Mouse (Mus musculus): ENCODE data around the gene Bcl11b.

Gene Bcl11b

GRCm38 (mm10) chr12:107888646-107889045 is 114.8 kb downstream of the Bcl11b start:
- no peak for DNase-seq (ENCODE audit: low spot score)

GRCm38 (mm10) chr12:107888049-107888448 is 115.4 kb downstream of the Bcl11b start:
- no peak for DNase-seq (ENCODE audit: low spot score)

DNA sequence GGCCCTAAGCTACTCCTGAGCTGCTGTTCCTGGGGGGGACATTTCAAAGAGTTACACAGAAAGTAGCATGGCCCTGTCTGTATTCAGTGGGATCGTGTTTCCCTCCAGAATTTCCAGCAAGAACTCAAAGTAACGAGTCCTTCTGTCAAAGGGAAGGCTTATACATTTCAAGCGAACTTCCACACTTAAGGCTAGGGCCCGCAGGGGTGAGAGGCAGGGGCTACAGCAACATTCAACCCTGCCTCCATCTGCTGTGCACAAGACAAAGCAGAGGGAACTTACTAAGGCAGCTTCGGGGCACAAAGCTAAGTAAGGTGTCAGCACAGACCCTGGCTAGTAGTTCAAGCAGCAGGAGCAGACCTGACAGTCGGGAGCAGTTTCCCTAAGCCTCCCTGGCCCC is 115.8 kb downstream of the Bcl11b start:
- no peak for DNase-seq (ENCODE audit: low spot score)

GRCm38 (mm10) chr12:107884330-107885065 is 118.9 kb downstream of the Bcl11b start:
- DNase-seq (ENCODE audit: low spot score), result no peak

DNA sequence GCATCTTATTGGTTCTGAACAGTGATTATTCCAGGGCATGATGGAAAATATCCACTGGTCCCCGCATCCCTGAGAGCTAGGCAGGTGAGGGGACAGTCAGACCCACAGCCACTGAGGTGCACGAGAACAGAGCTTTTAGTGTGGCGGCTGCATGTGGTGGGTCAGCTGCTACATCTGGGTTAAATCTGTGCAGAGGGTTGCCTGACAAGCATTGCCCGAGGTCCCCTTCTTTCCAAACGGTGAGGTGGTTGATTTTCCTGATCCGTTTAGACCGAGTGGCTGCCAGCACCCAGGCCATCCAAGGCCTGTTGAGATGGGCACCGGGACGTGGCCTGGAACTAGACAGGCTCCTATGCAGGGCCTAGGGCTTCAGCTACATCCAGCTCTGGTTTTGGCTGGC is 121.7 kb downstream of the Bcl11b start:
- no peak for DNase-seq (ENCODE audit: low spot score)

- DNase-seq (ENCODE audit: low spot score), result no peak
Observed at GRCm38 (mm10) chr12:107880748-107881147, 122.7 kb downstream of the Bcl11b start.

DNA sequence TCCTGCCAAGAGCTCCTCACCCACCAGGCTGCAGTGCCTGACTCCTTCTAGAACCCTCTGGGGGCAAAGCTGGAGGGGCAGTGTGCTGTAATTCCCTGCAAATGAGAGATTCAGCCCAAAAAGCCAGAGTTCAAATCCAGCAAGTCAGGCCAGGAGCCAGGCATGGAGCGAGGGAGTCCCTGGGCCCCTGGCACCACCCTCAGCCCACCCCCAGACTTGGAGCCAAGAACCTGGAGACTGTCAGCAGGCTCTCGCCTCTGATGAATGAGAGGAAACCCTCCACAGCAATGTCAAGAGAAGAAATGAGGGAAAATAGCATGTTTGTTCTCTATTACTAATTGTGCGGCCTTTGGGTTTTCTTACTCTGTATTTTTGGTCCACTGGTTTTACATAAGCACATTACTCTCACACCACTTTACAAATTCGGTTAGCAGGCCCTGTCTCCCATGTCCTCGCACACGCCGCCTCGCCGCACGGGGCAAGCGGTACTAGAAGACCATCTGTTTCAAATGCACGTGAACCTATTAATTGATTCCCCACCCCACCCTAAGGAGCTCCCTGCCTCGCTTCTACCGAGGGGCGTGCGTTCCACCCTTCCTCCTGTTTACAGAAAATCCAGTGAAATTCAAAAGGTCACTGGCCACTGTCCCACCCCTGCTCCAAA is 124.2 kb downstream of the Bcl11b start:
- no peak for DNase-seq (ENCODE audit: low spot score)

DNA sequence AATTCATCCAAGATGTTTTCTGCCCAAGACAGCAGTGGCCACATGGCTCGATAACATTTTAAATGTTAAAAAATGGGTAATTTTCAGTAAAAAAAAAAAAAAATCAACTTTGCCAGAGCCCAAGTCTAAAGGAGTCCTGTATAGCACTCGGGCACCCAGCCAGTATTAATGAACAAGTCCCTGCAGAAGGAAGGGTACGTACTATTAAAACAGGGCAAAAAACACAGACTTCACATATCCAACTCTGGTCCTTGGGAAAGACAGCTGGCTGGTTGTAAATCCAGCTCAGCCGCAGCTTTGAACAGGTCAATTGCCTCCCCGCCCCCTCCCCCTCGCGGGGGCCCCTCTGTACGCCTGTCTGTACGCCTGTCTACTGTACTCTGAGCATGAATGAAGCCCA is 127.2 kb downstream of the Bcl11b start:
- DNase-seq (ENCODE audit: low spot score), result no peak

- no peak for DNase-seq (ENCODE audit: low spot score)
Observed at GRCm38 (mm10) chr12:107874467-107875142, 128.8 kb downstream of the Bcl11b start.

DNA sequence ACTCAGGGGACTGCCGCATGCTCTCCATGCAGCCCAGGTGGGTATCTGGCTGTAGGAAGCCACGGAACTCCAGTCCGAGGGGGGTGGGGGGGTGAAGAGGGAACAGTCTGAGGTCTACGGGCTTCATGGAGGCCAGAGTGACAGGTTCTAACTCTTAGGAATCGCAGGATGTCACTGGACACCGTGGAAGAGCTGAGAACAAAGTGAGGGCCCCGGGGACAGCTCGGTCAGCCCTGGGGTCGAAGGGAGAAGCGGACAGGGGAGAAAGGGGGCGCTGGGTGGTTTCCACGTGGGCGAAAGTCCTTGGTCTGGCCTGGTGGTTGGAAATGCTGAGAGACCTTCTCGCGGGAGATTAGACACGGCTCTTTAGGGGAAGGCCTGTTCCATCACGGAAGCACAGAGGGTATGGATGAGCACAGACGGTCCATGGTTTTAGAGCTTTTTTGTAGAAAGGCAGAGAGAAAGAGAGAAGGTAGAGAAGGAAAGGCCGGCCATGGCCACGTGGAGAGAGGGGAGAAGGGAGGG is 133.8 kb downstream of the Bcl11b start:
- DNase-seq (ENCODE audit: low spot score), result no peak

GRCm38 (mm10) chr12:107868291-107868690 is 135.1 kb downstream of the Bcl11b start:
- DNase-seq (ENCODE audit: low spot score), result no peak
